Mouse (Mus musculus) forebrain, embryonic 11.5 days (tissue): ENCODE measurements around the gene Cdk5rap2. TPM values are rescaled to one million over a fixed set of nuclear protein-coding genes. Genes with fewer than 3 reads are reported as not detected.

Source experiments
- ATAC-seq: fragments of 200-750 bp; cut with Nextera tagmentation; replicated peaks from 2 replicates; pipeline ENCODE4 v1.8.0; 2017; ENCODE audit warnings: moderate TSS enrichment; ENCODE audit not compliant: low FRiP score
- DNase-seq: peaks from one replicate; pipeline ENCODE4 v3.0.0-alpha.2; 2017; ENCODE audit warnings: low spot score
- H3K27ac ChIP-seq: fragments of 300-500 bp; sonication (generic); 2 replicates; pipeline ENCODE4 v1.5.1; 2014; ENCODE audit warnings: low read depth, low read length
- H3K27me3 ChIP-seq: fragments of 300-500 bp; sonication (generic); 2 replicates; pipeline ENCODE4 v1.6.1; 2014; ENCODE audit warnings: mild to moderate bottlenecking, low read length, mixed read lengths; ENCODE audit not compliant: control insufficient read depth, insufficient read depth
- H3K36me3 ChIP-seq: fragments of 300-500 bp; sonication (generic); 2 replicates; pipeline ENCODE4 v1.6.1; 2014; ENCODE audit warnings: mild to moderate bottlenecking, low read length, moderate library complexity, mixed read lengths; ENCODE audit not compliant: control insufficient read depth, insufficient read depth
- H3K4me1 ChIP-seq: fragments of 300-500 bp; sonication (generic); replicated peaks from 2 replicates; pipeline ENCODE4 v1.6.1; 2014; ENCODE audit warnings: low read length, mixed read lengths; ENCODE audit not compliant: control insufficient read depth, insufficient read depth
- H3K4me2 ChIP-seq: fragments of 300-500 bp; sonication (generic); 2 replicates; pipeline ENCODE4 v1.6.1; 2014; ENCODE audit warnings: low read depth, mild to moderate bottlenecking, low read length, moderate library complexity, mixed read lengths; ENCODE audit not compliant: severe bottlenecking
- H3K4me3 ChIP-seq: fragments of 300-500 bp; sonication (generic); 2 replicates; pipeline ENCODE4 v1.5.1; 2014; ENCODE audit warnings: low read depth, low read length
- H3K9ac ChIP-seq: fragments of 300-500 bp; sonication (generic); 2 replicates; pipeline ENCODE4 v1.6.1; 2014; ENCODE audit warnings: low read length
- H3K9me3 ChIP-seq: fragments of 300-500 bp; sonication (generic); 2 replicates; pipeline ENCODE4 v1.6.1; 2016; ENCODE audit warnings: low read length, mixed read lengths; ENCODE audit not compliant: control insufficient read depth
- WGBS: fragments of 180-500 bp; shearing (Covaris S2); extraction: QIAGEN DNeasy Blood & Tissue Kit; methylation state at CpG from one replicate; pipeline ENCODE4 v1.1.7; 2014; 5-methylcytosine and 5-hydroxymethylcytosine counted together
- polyA plus RNA-seq: library from polyadenylated mRNA; unstranded; fragments of >200 nt; fragmentation: Nextera tagmentation; extraction: Ambion mirVana; gene quantifications from 2 replicates; pipeline ENCODE4 v1.2.1, GENCODE M21; 2014

Cdk5rap2 gene
- polyA plus RNA-seq, 1 experiment from 2014 or later = 25.6 TPM

GRCm38 (mm10) chr4:70402109-70402819 lies 8.0 kb downstream of the Cdk5rap2 start:
- no peaks in the 10 kb centered on the region for H3K27me3 ChIP-seq
- no peak overlapping the region for H3K9ac ChIP-seq
- 68% methylated on average over 9 of the region's 9 CpGs for WGBS
- no peak overlapping the region for H3K4me2 ChIP-seq
- no peaks in the 10 kb centered on the region for H3K4me1 ChIP-seq
- ATAC-seq = peak; percentile 61
- H3K4me3 ChIP-seq = no peak overlapping the region
- no peaks in the 10 kb centered on the region; the same call in 1 of the 2 replicates for H3K36me3 ChIP-seq
- peak; percentile 55 for DNase-seq
- no peaks in the 10 kb centered on the region for H3K9me3 ChIP-seq
- no peak overlapping the region for H3K27ac ChIP-seq

GRCm38 (mm10) chr4:70399476-70399875 lies 10.8 kb downstream of the Cdk5rap2 start:
- H3K27ac ChIP-seq = no peak overlapping the region
- WGBS = 83% methylated on average over 5 of the region's 5 CpGs
- no peaks in the 10 kb centered on the region; the same call in 1 of the 2 replicates for H3K36me3 ChIP-seq
- no peak for ATAC-seq
- H3K9ac ChIP-seq = no peak overlapping the region
- H3K4me1 ChIP-seq = no peaks in the 10 kb centered on the region
- no peak overlapping the region for H3K4me2 ChIP-seq
- no peak overlapping the region for H3K4me3 ChIP-seq
- H3K9me3 ChIP-seq = no peaks in the 10 kb centered on the region
- H3K27me3 ChIP-seq = no peaks in the 10 kb centered on the region
- DNase-seq = no peak

GRCm38 (mm10) chr4:70399074-70399473 lies 11.2 kb downstream of the Cdk5rap2 start:
- WGBS = 91% methylated on average over 2 of the region's 2 CpGs
- no peaks in the 10 kb centered on the region; the same call in 1 of the 2 replicates for H3K36me3 ChIP-seq
- H3K4me3 ChIP-seq = no peak overlapping the region
- no peaks in the 10 kb centered on the region for H3K9me3 ChIP-seq
- H3K27me3 ChIP-seq = no peaks in the 10 kb centered on the region
- no peak for DNase-seq
- no peak for ATAC-seq
- no peak overlapping the region for H3K27ac ChIP-seq
- H3K4me2 ChIP-seq = no peak overlapping the region
- no peaks in the 10 kb centered on the region for H3K4me1 ChIP-seq
- no peak overlapping the region for H3K9ac ChIP-seq

- Histone ChIP-seq H3K4me2 (no peak overlapping the region), H3K9me3 (no peaks in the 10 kb centered on the region), H3K4me1 (no peaks in the 10 kb centered on the region), H3K4me3 (no peak overlapping the region), H3K9ac (no peak overlapping the region), H3K36me3 (no peaks in the 10 kb centered on the region; the same call in 1 of the 2 replicates), H3K27me3 (no peaks in the 10 kb centered on the region), H3K27ac (no peak overlapping the region)
- ATAC-seq = no peak
- DNase-seq = no peak
- 82% methylated on average over 4 of the region's 4 CpGs for WGBS
Observed at GRCm38 (mm10) chr4:70398088-70398487, 12.2 kb downstream of the Cdk5rap2 start.

- Histone ChIP-seq H3K27me3 (no peaks in the 10 kb centered on the region), H3K4me2 (no peak overlapping the region), H3K9me3 (no peaks in the 10 kb centered on the region), H3K36me3 (no peaks in the 10 kb centered on the region; the same call in 1 of the 2 replicates), H3K4me1 (no peaks in the 10 kb centered on the region), H3K27ac (no peak overlapping the region), H3K9ac (no peak overlapping the region), H3K4me3 (no peak overlapping the region)
- ATAC-seq (no peak), DNase-seq (no peak)
- WGBS = 96% methylated on average over 5 of the region's 5 CpGs
Observed at GRCm38 (mm10) chr4:70396701-70397100, 13.5 kb downstream of the Cdk5rap2 start.

- Histone ChIP-seq H3K27ac (no peak overlapping the region), H3K36me3 (no peaks in the 10 kb centered on the region; the same call in 1 of the 2 replicates), H3K9ac (no peak overlapping the region), H3K4me1 (no peaks in the 10 kb centered on the region), H3K9me3 (no peaks in the 10 kb centered on the region), H3K4me2 (no peak overlapping the region), H3K4me3 (no peak overlapping the region), H3K27me3 (no peaks in the 10 kb centered on the region)
- no peak for ATAC-seq
- peak; percentile 0 for DNase-seq
- whole genome bisulfite sequencing = 94% methylated on average over 2 of the region's 2 CpGs
Observed at GRCm38 (mm10) chr4:70394736-70395135, 15.5 kb downstream of the Cdk5rap2 start.

- Histone ChIP-seq H3K36me3 (no peaks in the 10 kb centered on the region), H3K4me1 (no peaks in the 10 kb centered on the region), H3K9me3 (no peaks in the 10 kb centered on the region), H3K4me3 (no peak overlapping the region), H3K4me2 (no peak overlapping the region), H3K9ac (no peak overlapping the region), H3K27ac (no peak overlapping the region), H3K27me3 (no peaks in the 10 kb centered on the region)
- no peak for ATAC-seq
- no peak for DNase-seq
- WGBS = 95% methylated on average over 11 of the region's 11 CpGs
Observed at GRCm38 (mm10) chr4:70391760-70392372, 18.4 kb downstream of the Cdk5rap2 start.

GRCm38 (mm10) chr4:70391073-70391472 lies 19.2 kb downstream of the Cdk5rap2 start:
- 94% methylated on average over 9 of the region's 9 CpGs for WGBS
- Histone ChIP-seq H3K9ac (no peak overlapping the region), H3K4me1 (no peaks in the 10 kb centered on the region), H3K4me3 (no peak overlapping the region), H3K4me2 (no peak overlapping the region), H3K36me3 (no peaks in the 10 kb centered on the region), H3K27ac (no peak overlapping the region), H3K9me3 (no peaks in the 10 kb centered on the region), H3K27me3 (no peaks in the 10 kb centered on the region)
- DNase-seq (peak; percentile 3), ATAC-seq (no peak)

GRCm38 (mm10) chr4:70386206-70386605 lies 24.0 kb downstream of the Cdk5rap2 start:
- Histone ChIP-seq H3K4me1 (no peaks in the 10 kb centered on the region), H3K4me3 (no peak overlapping the region), H3K27me3 (no peaks in the 10 kb centered on the region), H3K9ac (no peak overlapping the region), H3K4me2 (no peak overlapping the region), H3K36me3 (no peaks in the 10 kb centered on the region), H3K27ac (no peak overlapping the region), H3K9me3 (no peaks in the 10 kb centered on the region)
- DNase-seq (no peak), ATAC-seq (no peak)
- WGBS = 94% methylated on average over 5 of the region's 5 CpGs
